Mouse (Mus musculus) stomach, postnatal 0 days (tissue): ENCODE data around the gene Nutf2. TPM values are rescaled to one million over a fixed set of nuclear protein-coding genes. Genes with fewer than 3 reads are reported as not detected.

ENCODE experiments used
- ATAC-seq: fragments of 200-750 bp; cut with Nextera tagmentation; 2 replicates; pipeline ENCODE4 v1.8.0; 2017; ENCODE audit not compliant: low FRiP score, low TSS enrichment
- DNase-seq: peaks from one replicate; pipeline ENCODE4 v3.0.0-alpha.2; 2016; ENCODE audit warnings: low spot score
- H3K27ac ChIP-seq: fragments of 300-500 bp; sonication (generic); replicated peaks from 2 replicates; pipeline ENCODE4 v1.5.1; 2014; ENCODE audit warnings: mild to moderate bottlenecking, control low read depth
- H3K27me3 ChIP-seq: fragments of 300-500 bp; sonication (generic); 2 replicates; pipeline ENCODE4 v1.6.1; 2014; ENCODE audit warnings: low read length; ENCODE audit not compliant: control insufficient read depth, insufficient read depth
- H3K36me3 ChIP-seq: fragments of 300-500 bp; sonication (generic); 2 replicates; pipeline ENCODE4 v1.6.1; 2014; ENCODE audit warnings: low read length, mixed read lengths; ENCODE audit not compliant: control insufficient read depth, insufficient read depth
- H3K4me1 ChIP-seq: fragments of 300-500 bp; sonication (generic); replicated peaks from 2 replicates; pipeline ENCODE4 v1.6.1; 2014; ENCODE audit warnings: antibody characterized with exemption; ENCODE audit not compliant: control insufficient read depth, insufficient read depth
- H3K4me2 ChIP-seq: fragments of 300-500 bp; sonication (generic); replicated peaks from 2 replicates; pipeline ENCODE4 v1.6.1; 2014; ENCODE audit warnings: low read depth, mild to moderate bottlenecking, control low read depth, moderate library complexity
- H3K4me3 ChIP-seq: fragments of 300-500 bp; sonication (generic); 2 replicates; pipeline ENCODE4 v1.5.1; 2014; ENCODE audit warnings: low read depth, low read length, control low read depth
- H3K9ac ChIP-seq: fragments of 300-500 bp; sonication (generic); 2 replicates; pipeline ENCODE4 v1.6.1; 2014; ENCODE audit warnings: mild to moderate bottlenecking, low read length, control low read depth, mixed read lengths
- H3K9me3 ChIP-seq: fragments of 300-500 bp; sonication (generic); 2 replicates; pipeline ENCODE4 v1.6.1; 2016; ENCODE audit warnings: low read length; ENCODE audit not compliant: control insufficient read depth
- CTCF ChIP-seq: IDR thresholded peaks from 2 replicates; pipeline ENCODE4 v1.5.1; 2016; ENCODE audit warnings: antibody characterized with exemption, low read depth, mild to moderate bottlenecking, moderate library complexity
- EP300 ChIP-seq: optimal IDR thresholded peaks from 2 replicates; pipeline ENCODE3; 2016; ENCODE audit warnings: antibody characterized with exemption
- WGBS: fragments of 180-500 bp; shearing (Covaris S2); extraction: QIAGEN DNeasy Blood & Tissue Kit; methylation state at CpG from one replicate; pipeline ENCODE4 v1.1.7; 2014; 5-methylcytosine and 5-hydroxymethylcytosine counted together
- polyA plus RNA-seq: library from polyadenylated mRNA; unstranded; fragments of >200 nt; fragmentation: Nextera tagmentation; extraction: Ambion mirVana; gene quantifications from 2 replicates; pipeline ENCODE4 v1.2.1, GENCODE M21; 2015

Gene Nutf2
- polyA plus RNA-seq, 1 experiment from 2014 or later, result 103 TPM

DNA sequence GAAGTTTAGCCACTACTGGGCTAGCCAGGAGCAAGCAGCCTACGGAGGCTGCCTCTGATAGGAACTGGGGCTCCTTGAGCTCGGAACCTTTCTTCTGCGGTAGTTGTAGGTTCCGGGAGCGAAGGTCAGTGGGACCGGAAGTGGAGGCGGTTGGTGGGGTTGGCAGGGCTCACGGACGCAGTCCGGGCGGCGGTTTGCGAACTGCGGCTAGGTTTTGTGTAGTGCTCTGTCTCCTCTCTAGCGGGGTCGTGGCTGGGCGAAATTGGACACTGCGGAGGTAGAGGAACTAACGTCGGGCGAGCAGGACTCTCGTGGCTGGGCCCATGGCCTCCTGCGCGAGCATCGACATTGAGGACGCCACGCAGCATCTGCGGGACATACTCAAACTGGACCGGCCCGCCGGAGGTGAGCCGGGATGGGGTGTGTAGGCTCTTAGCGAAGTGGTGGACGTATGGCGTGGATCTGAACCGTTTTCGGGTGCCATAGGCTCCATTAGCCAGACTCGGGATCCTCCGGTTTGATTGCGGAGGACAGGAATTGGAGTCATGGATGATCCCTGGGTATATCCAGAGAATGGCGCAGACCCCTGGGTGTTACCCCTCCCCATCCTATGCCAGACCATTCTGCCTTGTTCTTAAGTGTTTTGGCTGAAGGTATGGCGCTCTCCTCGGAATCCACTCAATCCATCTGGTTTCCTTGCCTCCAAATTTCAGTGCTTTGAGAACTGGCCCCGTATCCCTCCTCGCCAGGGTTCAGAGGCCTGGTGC lies 20.6 kb downstream of the Nutf2 start, which contains the start of gene Edc4:
Edc4 (plus strand) TSS at position 128 of the 767 bp plus-strand sequence.
- peaks cover 19% of the 10 kb centered on the region for H3K36me3 ChIP-seq
- TF ChIP-seq CTCF (no peak), EP300 (no peak)

GRCm38 (mm10) chr8:105889756-105890465 lies 29.5 kb downstream of the Nutf2 start:
- no peaks in the 10 kb centered on the region for H3K4me1 ChIP-seq
- H3K27ac ChIP-seq, result no peak overlapping the region
- H3K4me3 ChIP-seq, result no peak overlapping the region
- H3K4me2 ChIP-seq, result no peak overlapping the region
- DNase-seq (no peak), ATAC-seq (no peak)
- 94% methylated on average over 12 of the region's 12 CpGs for WGBS
- no peaks in the 10 kb centered on the region for H3K9me3 ChIP-seq
- no peak for TF ChIP-seq CTCF
- no peak for TF ChIP-seq EP300
- no peaks in the 10 kb centered on the region for H3K27me3 ChIP-seq
- H3K9ac ChIP-seq, result no peak overlapping the region
- H3K36me3 ChIP-seq, result peaks cover 54% of the 10 kb centered on the region

More for the DNA sequence above, 20.6 kb downstream of the Nutf2 start, which contains the start of gene Edc4:
- DNase-seq (peak; percentile 88), ATAC-seq (peak; percentile 92)
- WGBS, result under 1% methylated on average over 45 of the region's 45 CpGs
- Histone ChIP-seq H3K4me2 (peak within 1 kb of the TSS; percentile 56), H3K4me1 (no peaks in the 10 kb centered on the region), H3K9me3 (no peaks in the 10 kb centered on the region), H3K27me3 (no peaks in the 10 kb centered on the region), H3K4me3 (peak within 1 kb of the TSS; percentile 80), H3K9ac (peak within 1 kb of the TSS; percentile 86), H3K27ac (peak within 1 kb of the TSS; percentile 73; the same call in 1 of the 2 replicates)

GRCm38 (mm10) chr8:105890870-105891269 lies 30.5 kb downstream of the Nutf2 start:
- H3K36me3 ChIP-seq, result peaks cover 47% of the 10 kb centered on the region
- H3K4me1 ChIP-seq, result no peaks in the 10 kb centered on the region
- DNase-seq (no peak), ATAC-seq (no peak)
- no peak overlapping the region for H3K9ac ChIP-seq
- no peak overlapping the region for H3K27ac ChIP-seq
- TF ChIP-seq CTCF, result no peak
- TF ChIP-seq EP300, result no peak
- H3K9me3 ChIP-seq, result no peaks in the 10 kb centered on the region
- H3K4me2 ChIP-seq, result no peak overlapping the region
- H3K27me3 ChIP-seq, result no peaks in the 10 kb centered on the region
- 92% methylated on average over 6 of the region's 6 CpGs for WGBS
- H3K4me3 ChIP-seq, result no peak overlapping the region

GRCm38 (mm10) chr8:105892432-105892831 lies 32.1 kb downstream of the Nutf2 start:
- Histone ChIP-seq H3K27ac (no peak overlapping the region), H3K4me1 (no peaks in the 10 kb centered on the region), H3K36me3 (peaks cover 33% of the 10 kb centered on the region), H3K9ac (no peak overlapping the region), H3K4me2 (no peak overlapping the region), H3K27me3 (no peaks in the 10 kb centered on the region), H3K9me3 (no peaks in the 10 kb centered on the region), H3K4me3 (no peak overlapping the region)
- no peak for ATAC-seq
- no peak for TF ChIP-seq EP300
- TF ChIP-seq CTCF, result peak; percentile 73
- WGBS, result 87% methylated on average over 6 of the region's 6 CpGs
- DNase-seq, result peak; percentile 30

- Histone ChIP-seq H3K4me2 (peak within 1 kb of the TSS; percentile 36; the same call in 1 of the 2 replicates), H3K27ac (0 out of 2 replicates have a peak within 1 kb of the TSS, but pooled peaks have one; percentile 35), H3K9ac (0 out of 2 replicates have a peak within 1 kb of the TSS, but pooled peaks have one; percentile 45), H3K27me3 (no peaks in the 10 kb centered on the region), H3K9me3 (no peaks in the 10 kb centered on the region), H3K36me3 (peaks cover 24% of the 10 kb centered on the region), H3K4me1 (no peaks in the 10 kb centered on the region), H3K4me3 (no peak within 1 kb of the TSS)
- ATAC-seq, result peak; percentile 80
- TF ChIP-seq EP300 (no peak), CTCF (no peak)
- DNase-seq, result peak; percentile 77
- WGBS, result 15% methylated on average over 11 of the region's 11 CpGs
Observed at GRCm38 (mm10) chr8:105893339-105893738, 33.0 kb downstream of the Nutf2 start, which contains the start of gene Nrn1l. Gene Nrn1l (plus strand): TSS chr8:105893567.
